Mouse (Mus musculus): ENCODE measurements around the gene Naa35. TPM values are rescaled to one million over a fixed set of nuclear protein-coding genes. Genes with fewer than 3 reads are reported as not detected.

Gene Naa35
- polyA plus RNA-seq, 1 experiment from 2014 or later: 80.8 TPM

- Histone ChIP-seq H3K9ac (no peak overlapping the region), H3K36me3 (no peaks in the 10 kb centered on the region), H3K9me3 (replicated peaks) (no peaks in the 10 kb centered on the region), H3K4me3 (no peak overlapping the region), H3K27me3 (replicated peaks) (no peaks in the 10 kb centered on the region), H3K4me1 (replicated peaks) (peaks cover 18% of the 10 kb centered on the region), H3K4me2 (peak overlapping the region; percentile 2; the same call in 1 of the 2 replicates), H3K27ac (ENCODE audit: poor library complexity, severe bottlenecking) (no peak overlapping the region)
- 71% methylated on average over 17 of the region's 17 CpGs for WGBS
- ATAC-seq (ENCODE audit: insufficient number of reproducible peaks, low FRiP score): no peak
These were observed 30.1 kb upstream of the Naa35 start for GRCm38 (mm10) chr13:59554772-59555505.

- Histone ChIP-seq H3K9ac (no peak overlapping the region), H3K27me3 (replicated peaks) (no peaks in the 10 kb centered on the region), H3K4me1 (replicated peaks) (peaks cover 18% of the 10 kb centered on the region), H3K36me3 (no peaks in the 10 kb centered on the region), H3K4me3 (no peak overlapping the region), H3K9me3 (replicated peaks) (no peaks in the 10 kb centered on the region), H3K27ac (ENCODE audit: poor library complexity, severe bottlenecking) (no peak overlapping the region), H3K4me2 (peak overlapping the region; percentile 81)
- WGBS: 77% methylated on average over 8 of the region's 8 CpGs
- ATAC-seq (ENCODE audit: insufficient number of reproducible peaks, low FRiP score): no peak
These were observed 29.4 kb upstream of the Naa35 start for GRCm38 (mm10) chr13:59555613-59556192.

GRCm38 (mm10) chr13:59556670-59557069 lies 28.4 kb upstream of the Naa35 start:
- WGBS: 1% methylated on average over 45 of the region's 45 CpGs
- H3K27ac ChIP-seq (ENCODE audit: poor library complexity, severe bottlenecking): peak overlapping the region; percentile 57

GRCm38 (mm10) chr13:59557185-59557985 lies 27.7 kb upstream of the Naa35 start:
- Histone ChIP-seq H3K4me2 (peak overlapping the region; percentile 81), H3K9me3 (replicated peaks) (no peaks in the 10 kb centered on the region), H3K27me3 (replicated peaks) (no peaks in the 10 kb centered on the region), H3K27ac (ENCODE audit: poor library complexity, severe bottlenecking) (peak overlapping the region; percentile 57), H3K4me3 (peak overlapping the region; percentile 78), H3K4me1 (replicated peaks) (peaks cover 18% of the 10 kb centered on the region), H3K9ac (peak overlapping the region; percentile 91), H3K36me3 (no peaks in the 10 kb centered on the region)
- WGBS: under 1% methylated on average over 44 of the region's 73 CpGs
- peak; percentile 94 for ATAC-seq (ENCODE audit: insufficient number of reproducible peaks, low FRiP score)

More at GRCm38 (mm10) chr13:59556670-59557069, 28.4 kb upstream of the Naa35 start:
- peak; percentile 85 for ATAC-seq (ENCODE audit: insufficient number of reproducible peaks, low FRiP score)
- Histone ChIP-seq H3K4me1 (replicated peaks) (peaks cover 18% of the 10 kb centered on the region), H3K9ac (peak overlapping the region; percentile 91), H3K9me3 (replicated peaks) (no peaks in the 10 kb centered on the region), H3K27me3 (replicated peaks) (no peaks in the 10 kb centered on the region), H3K4me3 (peak overlapping the region; percentile 78), H3K36me3 (no peaks in the 10 kb centered on the region), H3K4me2 (peak overlapping the region; percentile 81)

GRCm38 (mm10) chr13:59558776-59559175 lies 26.3 kb upstream of the Naa35 start:
- H3K9ac ChIP-seq: no peak overlapping the region
- no peaks in the 10 kb centered on the region for H3K27me3 ChIP-seq (replicated peaks)
- H3K4me3 ChIP-seq: no peak overlapping the region
- no peak overlapping the region for H3K4me2 ChIP-seq
- peaks cover 18% of the 10 kb centered on the region for H3K4me1 ChIP-seq (replicated peaks)
- H3K27ac ChIP-seq (ENCODE audit: poor library complexity, severe bottlenecking): no peak overlapping the region
- WGBS: 90% methylated on average over 5 of the region's 5 CpGs
- no peak for ATAC-seq (ENCODE audit: insufficient number of reproducible peaks, low FRiP score)
- H3K9me3 ChIP-seq (replicated peaks): no peaks in the 10 kb centered on the region
- no peaks in the 10 kb centered on the region for H3K36me3 ChIP-seq

- Histone ChIP-seq H3K9ac (no peak overlapping the region), H3K4me3 (no peak overlapping the region), H3K4me1 (replicated peaks) (peaks cover 6% of the 10 kb centered on the region), H3K27ac (ENCODE audit: poor library complexity, severe bottlenecking) (no peak overlapping the region), H3K27me3 (replicated peaks) (no peaks in the 10 kb centered on the region), H3K9me3 (replicated peaks) (no peaks in the 10 kb centered on the region), H3K36me3 (no peaks in the 10 kb centered on the region), H3K4me2 (no peak overlapping the region)
- 76% methylated on average over 2 of the region's 2 CpGs for WGBS
- no peak for ATAC-seq (ENCODE audit: insufficient number of reproducible peaks, low FRiP score)
These were observed 22.6 kb upstream of the Naa35 start for GRCm38 (mm10) chr13:59562471-59562870.

GRCm38 (mm10) chr13:59564505-59564904 lies 20.6 kb upstream of the Naa35 start:
- Histone ChIP-seq H3K9ac (no peak overlapping the region), H3K9me3 (replicated peaks) (no peaks in the 10 kb centered on the region), H3K27me3 (replicated peaks) (no peaks in the 10 kb centered on the region), H3K4me2 (no peak overlapping the region), H3K27ac (ENCODE audit: poor library complexity, severe bottlenecking) (no peak overlapping the region), H3K4me3 (no peak overlapping the region), H3K36me3 (no peaks in the 10 kb centered on the region), H3K4me1 (replicated peaks) (no peaks in the 10 kb centered on the region)
- ATAC-seq (ENCODE audit: insufficient number of reproducible peaks, low FRiP score): no peak
- whole genome bisulfite sequencing: 75% methylated on average over 4 of the region's 4 CpGs

GRCm38 (mm10) chr13:59564923-59565322 lies 20.1 kb upstream of the Naa35 start:
- WGBS: 77% methylated on average over 10 of the region's 10 CpGs
- Histone ChIP-seq H3K4me2 (no peak overlapping the region), H3K9me3 (replicated peaks) (no peaks in the 10 kb centered on the region), H3K27ac (ENCODE audit: poor library complexity, severe bottlenecking) (no peak overlapping the region), H3K9ac (no peak overlapping the region), H3K4me1 (replicated peaks) (no peaks in the 10 kb centered on the region), H3K36me3 (no peaks in the 10 kb centered on the region), H3K4me3 (no peak overlapping the region), H3K27me3 (replicated peaks) (no peaks in the 10 kb centered on the region)
- ATAC-seq (ENCODE audit: insufficient number of reproducible peaks, low FRiP score): no peak

- Histone ChIP-seq H3K4me1 (replicated peaks) (no peaks in the 10 kb centered on the region), H3K9me3 (replicated peaks) (no peaks in the 10 kb centered on the region), H3K27me3 (replicated peaks) (no peaks in the 10 kb centered on the region), H3K9ac (no peak overlapping the region), H3K4me3 (no peak overlapping the region), H3K4me2 (no peak overlapping the region), H3K36me3 (no peaks in the 10 kb centered on the region), H3K27ac (ENCODE audit: poor library complexity, severe bottlenecking) (no peak overlapping the region)
- 56% methylated on average over 9 of the region's 9 CpGs for WGBS
- ATAC-seq (ENCODE audit: insufficient number of reproducible peaks, low FRiP score): no peak
These were observed 19.0 kb upstream of the Naa35 start for GRCm38 (mm10) chr13:59565945-59566520.

GRCm38 (mm10) chr13:59571107-59571506 lies 14.0 kb upstream of the Naa35 start:
- Histone ChIP-seq H3K4me3 (no peak overlapping the region), H3K4me1 (replicated peaks) (no peaks in the 10 kb centered on the region), H3K9me3 (replicated peaks) (no peaks in the 10 kb centered on the region), H3K27me3 (replicated peaks) (no peaks in the 10 kb centered on the region), H3K27ac (ENCODE audit: poor library complexity, severe bottlenecking) (no peak overlapping the region), H3K36me3 (no peaks in the 10 kb centered on the region), H3K4me2 (no peak overlapping the region), H3K9ac (no peak overlapping the region)
- ATAC-seq (ENCODE audit: insufficient number of reproducible peaks, low FRiP score): no peak
- WGBS: 67% methylated on average over 6 of the region's 6 CpGs

- Histone ChIP-seq H3K4me3 (no peak overlapping the region), H3K27me3 (replicated peaks) (no peaks in the 10 kb centered on the region), H3K9ac (no peak overlapping the region), H3K36me3 (no peaks in the 10 kb centered on the region), H3K9me3 (replicated peaks) (no peaks in the 10 kb centered on the region), H3K4me1 (replicated peaks) (no peaks in the 10 kb centered on the region), H3K27ac (ENCODE audit: poor library complexity, severe bottlenecking) (no peak overlapping the region), H3K4me2 (no peak overlapping the region)
- WGBS: 87% methylated on average over 2 of the region's 2 CpGs
- no peak for ATAC-seq (ENCODE audit: insufficient number of reproducible peaks, low FRiP score)
These were observed 12.5 kb upstream of the Naa35 start for GRCm38 (mm10) chr13:59572549-59572948.

Measured in heart, embryonic 12.5 days (tissue).